Mouse (Mus musculus) hindbrain, embryonic 16.5 days (tissue): ENCODE measurements at regions not wholly inside any gene's neighbourhood (a gene's known extent, or its start where the extent isn't known, plus 50 kb on each side); places are given as distances from the start of the nearest gene placed in this dataset.

Source experiments
- ATAC-seq: fragments of 200-750 bp; cut with Nextera tagmentation; 2 replicates; pipeline ENCODE4 v1.8.0; 2017; ENCODE audit warnings: moderate TSS enrichment, moderate library complexity
- H3K27ac ChIP-seq: fragments of 300-500 bp; sonication (generic); 2 replicates; pipeline ENCODE4 v1.5.1; 2014; ENCODE audit warnings: low read depth, mild to moderate bottlenecking, control low read depth, low read length, moderate library complexity
- H3K27me3 ChIP-seq: fragments of 300-500 bp; sonication (generic); replicated peaks from 2 replicates; pipeline ENCODE4 v1.6.1; 2014; ENCODE audit warnings: low read length; ENCODE audit not compliant: control insufficient read depth, insufficient read depth
- H3K36me3 ChIP-seq: fragments of 300-500 bp; sonication (generic); 2 replicates; pipeline ENCODE4 v1.6.1; 2014; ENCODE audit warnings: mild to moderate bottlenecking, low read length, moderate library complexity, mixed read lengths; ENCODE audit not compliant: control insufficient read depth, insufficient read depth
- H3K4me1 ChIP-seq: fragments of 300-500 bp; sonication (generic); 2 replicates; pipeline ENCODE4 v1.6.1; 2014; ENCODE audit warnings: low read depth, low read length; ENCODE audit not compliant: control insufficient read depth, insufficient read depth
- H3K4me2 ChIP-seq: fragments of 300-500 bp; sonication (generic); 2 replicates; pipeline ENCODE4 v1.6.1; 2014; ENCODE audit warnings: mild to moderate bottlenecking, low read length, control low read depth, moderate library complexity
- H3K4me3 ChIP-seq: fragments of 300-500 bp; sonication (generic); 2 replicates; pipeline ENCODE4 v1.5.1; 2014; ENCODE audit warnings: mild to moderate bottlenecking, low read length, control low read depth, moderate library complexity
- H3K9ac ChIP-seq: fragments of 300-500 bp; sonication (generic); 2 replicates; pipeline ENCODE4 v1.6.1; 2014; ENCODE audit warnings: low read depth, mild to moderate bottlenecking, control low read depth, low read length, moderate library complexity
- H3K9me3 ChIP-seq: fragments of 300-500 bp; sonication (generic); 2 replicates; pipeline ENCODE4 v1.6.1; 2014; ENCODE audit warnings: mild to moderate bottlenecking, low read length, moderate library complexity; ENCODE audit not compliant: control insufficient read depth
- WGBS: fragments of 180-500 bp; shearing (Covaris S2); extraction: QIAGEN DNeasy Blood & Tissue Kit; methylation state at CpG from one replicate; pipeline ENCODE4 v1.1.7; 2014; 5-methylcytosine and 5-hydroxymethylcytosine counted together

GRCm38 (mm10) chr14:65476699-65477098, 118.5 kb downstream of the Zfp395 start:
- H3K9ac ChIP-seq = no peak overlapping the region
- no peaks in the 10 kb centered on the region for H3K4me1 ChIP-seq
- H3K27me3 ChIP-seq = no peaks in the 10 kb centered on the region
- H3K27ac ChIP-seq = no peak overlapping the region
- WGBS = 33% methylated on average over 3 of the region's 3 CpGs
- H3K4me2 ChIP-seq = no peak overlapping the region
- H3K9me3 ChIP-seq = no peaks in the 10 kb centered on the region
- 0 out of 2 replicates have a peak, but pooled peaks have one; percentile 42 for ATAC-seq
- H3K36me3 ChIP-seq = no peaks in the 10 kb centered on the region
- no peak overlapping the region for H3K4me3 ChIP-seq

GRCm38 (mm10) chr14:65479744-65480143, 121.6 kb downstream of the Zfp395 start:
- Histone ChIP-seq H3K4me1 (no peaks in the 10 kb centered on the region), H3K36me3 (no peaks in the 10 kb centered on the region), H3K27ac (no peak overlapping the region), H3K4me2 (no peak overlapping the region), H3K9ac (no peak overlapping the region), H3K9me3 (no peaks in the 10 kb centered on the region), H3K27me3 (no peaks in the 10 kb centered on the region), H3K4me3 (no peak overlapping the region)
- no peak for ATAC-seq
- WGBS = 77% methylated on average over 5 of the region's 5 CpGs

GRCm38 (mm10) chr14:65480398-65480797, 122.2 kb downstream of the Zfp395 start:
- Histone ChIP-seq H3K4me1 (no peaks in the 10 kb centered on the region), H3K9me3 (no peaks in the 10 kb centered on the region), H3K36me3 (no peaks in the 10 kb centered on the region), H3K9ac (no peak overlapping the region), H3K4me2 (no peak overlapping the region), H3K27me3 (no peaks in the 10 kb centered on the region), H3K4me3 (no peak overlapping the region), H3K27ac (no peak overlapping the region)
- WGBS = 47% methylated on average over 6 of the region's 6 CpGs
- ATAC-seq = no peak
